Mouse (Mus musculus): Measurements from ENCODE around the gene 0610030E20Rik.

- TF ChIP-seq POLR2A (IDR thresholded peaks at IDR 0.05; ENCODE audit: low read depth, low read length): no peak
- TF ChIP-seq CTCF (IDR thresholded peaks at IDR 0.05; ENCODE audit: borderline replicate concordance, insufficient read depth, low read length): no peak
Measured at GRCm38 (mm10) chr6:72316044-72316443, 31.1 kb upstream of the 0610030E20Rik start.

Measured in embryonic fibroblast, embryonic 13.5 days (primary cell).